Comparison of ENCODE assay signal across 18 mouse cellular contexts in the genomic region with DNA sequence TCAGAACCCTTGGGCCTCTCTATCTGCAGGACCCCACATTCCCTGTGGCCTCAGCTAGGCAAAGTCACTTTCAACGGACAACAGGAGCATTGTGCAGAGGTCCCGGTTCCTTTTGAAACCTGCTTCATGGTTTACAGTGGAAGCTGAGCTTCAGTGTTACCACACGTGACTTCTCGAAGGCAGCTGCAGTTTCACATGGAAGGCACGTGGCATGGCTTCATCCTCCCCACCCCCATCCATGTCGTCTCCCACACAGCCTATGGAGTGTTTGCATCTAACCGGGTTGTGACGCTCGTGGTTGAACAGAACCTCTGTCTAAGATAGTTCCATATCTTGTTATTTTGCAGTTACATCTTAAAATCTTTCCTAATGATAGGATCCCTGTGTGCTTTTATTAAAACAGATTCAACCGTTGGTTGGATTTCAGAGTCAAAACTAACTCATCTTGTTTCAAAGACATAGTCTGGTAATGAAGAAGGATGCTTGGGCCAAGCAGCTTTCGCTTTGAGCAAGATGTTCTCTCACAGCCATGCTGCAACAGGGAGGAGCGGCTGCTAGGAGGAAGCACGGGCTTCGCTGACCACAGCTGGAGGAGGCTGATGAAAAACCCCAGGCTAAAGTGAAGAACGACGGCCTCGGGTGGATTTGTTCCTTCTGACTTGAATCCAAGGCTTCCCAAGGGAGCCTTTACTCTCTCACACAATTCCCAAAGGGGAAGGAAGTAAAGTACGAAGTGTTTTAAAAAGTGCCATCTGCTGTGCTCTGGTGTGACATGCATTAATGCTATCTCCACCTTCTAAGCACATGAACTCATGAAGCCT.
DNase-seq lines count a peak whose midpoint lies in the region; ATAC-seq and TF ChIP-seq lines count a peak whose summit lies in the region.
"Had no signal": no experiment of that assay in that cellular context is flagged by ENCODE, and none has a peak within 500 bp of the region (broad histone marks: within the 10 kb centered on the region; RNA-seq: fewer than 3 reads in every experiment).

No protein-coding gene starts in this region.

- no peak overlapping the region for H3K4me2 ChIP-seq in kidney, embryonic 14.5 days (replicated peaks; ENCODE audit: low read depth, low read length)
- no peak overlapping the region for H3K4me2 ChIP-seq in lung, embryonic 16.5 days (ENCODE audit: low read depth, low read length)
- H3K4me2 ChIP-seq: midbrain, embryonic 15.5 days had no signal

- no peak overlapping the region for H3K27ac ChIP-seq in heart, adult 2 months
- H3K27ac ChIP-seq in kidney, embryonic 14.5 days (ENCODE audit: low read depth, low read length) = no peak overlapping the region
- no peak overlapping the region for H3K27ac ChIP-seq in lung, embryonic 16.5 days (ENCODE audit: low read length)
- H3K27ac ChIP-seq: liver, embryonic 14.5 days; midbrain, embryonic 15.5 days had no signal

- no peak for TF ChIP-seq EP300 in heart, adult 2 months (IDR thresholded peaks at IDR 0.05; ENCODE audit: insufficient read depth, low read depth, low read length)

- ATAC-seq in kidney, embryonic 14.5 days (ENCODE audit: low FRiP score, low TSS enrichment) = no peak
- peak; percentile 92 for ATAC-seq in lung, embryonic 16.5 days (ENCODE audit: low read depth)
- ATAC-seq in CD4-positive, CD25-positive, alpha-beta regulatory T cell, adult 4 months = no peak
- ATAC-seq: forebrain, embryonic 14.5 days; midbrain, embryonic 15.5 days; Patski had no signal

- DNase-seq in heart, adult 18-20 months = peak; percentile 5 to 26
- no peak for DNase-seq in heart, adult 2 months
- DNase-seq in kidney, postnatal 10 days = peak; percentile 56
- no peak for DNase-seq in lung, postnatal 25 days (ENCODE audit: low spot score)
- DNase-seq in brain, adult 2 months (ENCODE audit: low read depth, low spot score) = peak; percentile 46
- DNase-seq: adrenal gland, adult 8-10 months; cerebellum, adult 9-10 months; gastrocnemius, postnatal 36 days; thymus, postnatal 36 days had no signal

- H3K79me2 ChIP-seq in heart, adult 2 months (replicated peaks; ENCODE audit: control insufficient read depth, insufficient read depth, low read length) = no peaks in the 10 kb centered on the region

- intact Hi-C loops in heart, adult 2 months (cut with DNase I) = no loop called here

- H3K9me3 ChIP-seq in kidney, embryonic 14.5 days (ENCODE audit: control insufficient read depth, low read length) = no peaks in the 10 kb centered on the region
- no peaks in the 10 kb centered on the region for H3K9me3 ChIP-seq in lung, embryonic 16.5 days (ENCODE audit: control insufficient read depth, low read length)
- H3K9me3 ChIP-seq: midbrain, embryonic 15.5 days had no signal

- H3K9ac ChIP-seq in heart, adult 2 months (ENCODE audit: low read depth, low read length) = no peak overlapping the region
- H3K9ac ChIP-seq in kidney, embryonic 14.5 days (ENCODE audit: low read depth, low read length) = no peak overlapping the region
- H3K9ac ChIP-seq in lung, embryonic 16.5 days (ENCODE audit: low read length) = no peak overlapping the region
- H3K9ac ChIP-seq: liver, embryonic 14.5 days; midbrain, embryonic 15.5 days had no signal

- no peaks in the 10 kb centered on the region for H3K27me3 ChIP-seq in heart, adult 2 months (ENCODE audit: control insufficient read depth, insufficient read depth, low read length)
- no peaks in the 10 kb centered on the region for H3K27me3 ChIP-seq in kidney, embryonic 14.5 days (ENCODE audit: control insufficient read depth, insufficient read depth, low read length)
- H3K27me3 ChIP-seq in lung, embryonic 16.5 days (ENCODE audit: control insufficient read depth, insufficient read depth, low read depth, low read length) = no peaks in the 10 kb centered on the region; the same call in 1 of the 2 replicates
- H3K27me3 ChIP-seq: midbrain, embryonic 15.5 days had no signal

- WGBS in heart, adult 2 months = 67% methylated on average over 18 of the region's 18 CpGs
- 78% methylated on average over 18 of the region's 18 CpGs for WGBS in kidney, embryonic 14.5 days
- WGBS in lung, embryonic 16.5 days = 56% methylated on average over 18 of the region's 18 CpGs

- no peaks in the 10 kb centered on the region for H3K36me3 ChIP-seq in heart, adult 2 months (ENCODE audit: control insufficient read depth, insufficient read depth, low read length)
- no peaks in the 10 kb centered on the region for H3K36me3 ChIP-seq in kidney, embryonic 14.5 days (ENCODE audit: control insufficient read depth, insufficient read depth, low read length)
- H3K36me3 ChIP-seq in lung, embryonic 16.5 days (ENCODE audit: control insufficient read depth, insufficient read depth, low read length) = no peaks in the 10 kb centered on the region
- H3K36me3 ChIP-seq: midbrain, embryonic 15.5 days had no signal

- no peaks in the 10 kb centered on the region for H3K4me1 ChIP-seq in heart, adult 2 months (ENCODE audit: control insufficient read depth, insufficient read depth, low read length)
- no peaks in the 10 kb centered on the region for H3K4me1 ChIP-seq in kidney, embryonic 14.5 days (ENCODE audit: control insufficient read depth, insufficient read depth, low read length)
- 0 out of 2 replicates have a peak, but pooled peaks cover 3% of the 10 kb centered on the region for H3K4me1 ChIP-seq in lung, embryonic 16.5 days (replicated peaks; ENCODE audit: control insufficient read depth, insufficient read depth, low read length)
- H3K4me1 ChIP-seq: midbrain, embryonic 15.5 days had no signal

- no peak overlapping the region for H3K4me3 ChIP-seq in heart, adult 2 months
- no peak overlapping the region for H3K4me3 ChIP-seq in kidney, embryonic 14.5 days (ENCODE audit: low read length)
- H3K4me3 ChIP-seq in lung, embryonic 16.5 days (ENCODE audit: low read length) = no peak overlapping the region
- H3K4me3 ChIP-seq: erythroblast, embryonic 14.5 days; midbrain, embryonic 15.5 days; myocyte had no signal

- TF ChIP-seq CTCF in heart, adult 2 months (IDR thresholded peaks at IDR 0.05) = no peak

- no peak for TF ChIP-seq POLR2A in heart, adult 2 months (IDR thresholded peaks at IDR 0.05; ENCODE audit: insufficient read depth, low read depth, low read length)

Comparison
In these comparisons a context has a peak if more than half of its experiments do, and no peak if none do; other contexts are left out.
1. DNase-seq: peak in heart, adult 18-20 months (2 of 2), kidney, postnatal 10 days (single experiment) and brain, adult 2 months (single experiment); none in heart, adult 2 months (0 of 2) and lung, postnatal 25 days (single experiment).